Mouse (Mus musculus): ENCODE measurements around the gene Atp7b. TPM values are rescaled to one million over a fixed set of nuclear protein-coding genes. Genes with fewer than 3 reads are reported as not detected.

Atp7b gene
- polyA plus RNA-seq, 1 experiment from 2014 or later, result 2.6 TPM

DNA sequence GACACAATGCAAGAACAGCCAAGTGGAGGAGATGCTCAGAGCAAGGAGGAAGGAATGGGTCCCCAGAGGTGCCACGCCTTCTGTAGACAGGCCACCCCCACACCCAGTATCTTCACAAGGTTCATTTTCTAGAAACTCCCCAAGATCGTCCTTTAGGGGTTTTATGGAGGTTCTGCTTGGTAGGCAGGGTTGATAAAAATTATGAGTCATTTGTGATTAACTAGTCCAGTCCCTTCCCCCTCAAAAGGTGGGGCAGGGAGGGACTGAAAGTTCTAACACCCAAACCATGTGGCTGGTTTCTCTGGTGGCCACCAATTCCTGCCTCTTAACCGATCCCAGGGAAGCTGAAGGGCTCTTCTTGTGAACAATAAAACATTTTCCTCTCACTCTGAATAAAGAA lies 3.3 kb downstream of the Atp7b start:
- no peak overlapping the region for H3K9ac ChIP-seq (ENCODE audit: low read length)
- no peak overlapping the region for H3K4me3 ChIP-seq (ENCODE audit: low read length)
- no peak overlapping the region for H3K4me2 ChIP-seq (ENCODE audit: low read depth, low read length)
- peaks cover 18% of the 10 kb centered on the region for H3K27me3 ChIP-seq (ENCODE audit: control insufficient read depth, insufficient read depth, low read depth, low read length)
- H3K4me1 ChIP-seq (replicated peaks; ENCODE audit: control insufficient read depth, insufficient read depth, low read length), result 0 out of 2 replicates have a peak, but pooled peaks cover 5% of the 10 kb centered on the region
- no peaks in the 10 kb centered on the region for H3K36me3 ChIP-seq (ENCODE audit: control insufficient read depth, insufficient read depth, low read length)
- ATAC-seq (ENCODE audit: low read depth), result no peak
- no peak overlapping the region for H3K27ac ChIP-seq (ENCODE audit: low read length)
- no peaks in the 10 kb centered on the region for H3K9me3 ChIP-seq (ENCODE audit: control insufficient read depth, low read length)
- WGBS, result 68% methylated on average over 3 of the region's 3 CpGs

GRCm38 (mm10) chr8:22055492-22055877 lies 4.6 kb downstream of the Atp7b start:
- H3K9me3 ChIP-seq (ENCODE audit: control insufficient read depth, low read length), result no peaks in the 10 kb centered on the region
- H3K4me2 ChIP-seq (ENCODE audit: low read depth, low read length), result no peak overlapping the region
- no peak overlapping the region for H3K4me3 ChIP-seq (ENCODE audit: low read length)
- no peak for ATAC-seq (ENCODE audit: low read depth)
- no peak overlapping the region for H3K27ac ChIP-seq (ENCODE audit: low read length)
- H3K27me3 ChIP-seq (ENCODE audit: control insufficient read depth, insufficient read depth, low read depth, low read length), result peaks cover 18% of the 10 kb centered on the region
- no peak overlapping the region for H3K9ac ChIP-seq (ENCODE audit: low read length)
- 0 out of 2 replicates have a peak, but pooled peaks cover 2% of the 10 kb centered on the region for H3K4me1 ChIP-seq (replicated peaks; ENCODE audit: control insufficient read depth, insufficient read depth, low read length)
- 98% methylated on average over 2 of the region's 2 CpGs for WGBS
- no peaks in the 10 kb centered on the region for H3K36me3 ChIP-seq (ENCODE audit: control insufficient read depth, insufficient read depth, low read length)

- peak; percentile 76 for ATAC-seq (ENCODE audit: low read depth)
- Histone ChIP-seq H3K27ac (ENCODE audit: low read length) (no peak overlapping the region), H3K4me2 (ENCODE audit: low read depth, low read length) (no peak overlapping the region), H3K27me3 (ENCODE audit: control insufficient read depth, insufficient read depth, low read depth, low read length) (peaks cover 15% of the 10 kb centered on the region), H3K9ac (ENCODE audit: low read length) (no peak overlapping the region), H3K9me3 (ENCODE audit: control insufficient read depth, low read length) (no peaks in the 10 kb centered on the region), H3K4me1 (replicated peaks; ENCODE audit: control insufficient read depth, insufficient read depth, low read length) (0 out of 2 replicates have a peak, but pooled peaks cover 2% of the 10 kb centered on the region), H3K4me3 (ENCODE audit: low read length) (no peak overlapping the region), H3K36me3 (ENCODE audit: control insufficient read depth, insufficient read depth, low read length) (no peaks in the 10 kb centered on the region)
- 58% methylated on average over 12 of the region's 12 CpGs for WGBS
Observed at GRCm38 (mm10) chr8:22054674-22055491, 5.2 kb downstream of the Atp7b start.

GRCm38 (mm10) chr8:22047699-22048464 lies 12.2 kb downstream of the Atp7b start:
- no peak overlapping the region for H3K4me2 ChIP-seq (ENCODE audit: low read depth, low read length)
- H3K9ac ChIP-seq (ENCODE audit: low read length), result no peak overlapping the region
- no peaks in the 10 kb centered on the region for H3K9me3 ChIP-seq (ENCODE audit: control insufficient read depth, low read length)
- H3K27ac ChIP-seq (ENCODE audit: low read length), result no peak overlapping the region
- no peaks in the 10 kb centered on the region; the same call in 1 of the 2 replicates for H3K27me3 ChIP-seq (ENCODE audit: control insufficient read depth, insufficient read depth, low read depth, low read length)
- no peak overlapping the region for H3K4me3 ChIP-seq (ENCODE audit: low read length)
- 64% methylated on average over 2 of the region's 2 CpGs for WGBS
- H3K36me3 ChIP-seq (ENCODE audit: control insufficient read depth, insufficient read depth, low read length), result no peaks in the 10 kb centered on the region
- ATAC-seq (ENCODE audit: low read depth), result peak; percentile 57
- no peaks in the 10 kb centered on the region for H3K4me1 ChIP-seq (replicated peaks; ENCODE audit: control insufficient read depth, insufficient read depth, low read length)

- H3K4me2 ChIP-seq (ENCODE audit: low read depth, low read length), result no peak overlapping the region
- no peaks in the 10 kb centered on the region for H3K36me3 ChIP-seq (ENCODE audit: control insufficient read depth, insufficient read depth, low read length)
Observed at GRCm38 (mm10) chr8:22043706-22044105, 16.4 kb downstream of the Atp7b start.

DNA sequence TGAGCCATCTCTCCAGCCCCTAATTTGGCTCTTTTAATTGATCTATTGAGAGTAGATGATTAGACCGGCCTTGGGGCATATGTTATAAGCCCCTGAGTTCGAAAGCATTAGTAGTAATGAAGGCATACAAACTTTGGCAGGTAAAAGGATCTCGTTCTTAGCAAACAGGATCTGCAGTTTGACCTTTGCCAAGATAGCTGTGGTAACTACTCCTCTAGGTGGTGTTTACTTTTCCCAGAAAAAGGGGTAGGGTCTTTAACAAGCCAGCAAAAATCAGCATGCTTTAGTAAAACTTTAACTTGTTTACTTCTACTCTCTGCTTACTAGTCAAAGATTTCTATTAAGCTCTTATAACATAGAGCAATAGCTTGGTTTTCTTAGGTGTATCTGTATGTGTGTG lies 17.6 kb downstream of the Atp7b start:
- H3K9ac ChIP-seq (ENCODE audit: low read length), result no peak overlapping the region
- H3K4me3 ChIP-seq (ENCODE audit: low read length), result no peak overlapping the region
- H3K4me2 ChIP-seq (ENCODE audit: low read depth, low read length), result no peak overlapping the region
- no peak for ATAC-seq (ENCODE audit: low read depth)
- no peaks in the 10 kb centered on the region for H3K36me3 ChIP-seq (ENCODE audit: control insufficient read depth, insufficient read depth, low read length)
- no peak overlapping the region for H3K27ac ChIP-seq (ENCODE audit: low read length)
- 66% methylated on average over 3 of the region's 3 CpGs for WGBS
- no peaks in the 10 kb centered on the region for H3K9me3 ChIP-seq (ENCODE audit: control insufficient read depth, low read length)
- H3K4me1 ChIP-seq (replicated peaks; ENCODE audit: control insufficient read depth, insufficient read depth, low read length), result no peaks in the 10 kb centered on the region
- H3K27me3 ChIP-seq (ENCODE audit: control insufficient read depth, insufficient read depth, low read depth, low read length), result no peaks in the 10 kb centered on the region; the same call in 1 of the 2 replicates

More at GRCm38 (mm10) chr8:22043706-22044105, 16.4 kb downstream of the Atp7b start:
- no peak for ATAC-seq (ENCODE audit: low read depth)
- H3K9ac ChIP-seq (ENCODE audit: low read length), result no peak overlapping the region
- no peaks in the 10 kb centered on the region; the same call in 1 of the 2 replicates for H3K27me3 ChIP-seq (ENCODE audit: control insufficient read depth, insufficient read depth, low read depth, low read length)
- 22% methylated on average over 12 of the region's 12 CpGs for WGBS
- no peak overlapping the region for H3K4me3 ChIP-seq (ENCODE audit: low read length)
- no peaks in the 10 kb centered on the region for H3K4me1 ChIP-seq (replicated peaks; ENCODE audit: control insufficient read depth, insufficient read depth, low read length)
- no peak overlapping the region for H3K27ac ChIP-seq (ENCODE audit: low read length)
- no peaks in the 10 kb centered on the region for H3K9me3 ChIP-seq (ENCODE audit: control insufficient read depth, low read length)

- Histone ChIP-seq H3K36me3 (ENCODE audit: control insufficient read depth, insufficient read depth, low read length) (no peaks in the 10 kb centered on the region), H3K27ac (ENCODE audit: low read length) (no peak overlapping the region), H3K9ac (ENCODE audit: low read length) (no peak overlapping the region), H3K4me2 (ENCODE audit: low read depth, low read length) (no peak overlapping the region), H3K4me1 (replicated peaks; ENCODE audit: control insufficient read depth, insufficient read depth, low read length) (no peaks in the 10 kb centered on the region), H3K9me3 (ENCODE audit: control insufficient read depth, low read length) (no peaks in the 10 kb centered on the region), H3K4me3 (ENCODE audit: low read length) (no peak overlapping the region), H3K27me3 (ENCODE audit: control insufficient read depth, insufficient read depth, low read depth, low read length) (no peaks in the 10 kb centered on the region; the same call in 1 of the 2 replicates)
- no peak for ATAC-seq (ENCODE audit: low read depth)
- WGBS, result 51% methylated on average over 6 of the region's 6 CpGs
Observed at GRCm38 (mm10) chr8:22040153-22040509, 20.0 kb downstream of the Atp7b start.

- peak; percentile 86 for ATAC-seq (ENCODE audit: low read depth)
Observed at GRCm38 (mm10) chr8:22039468-22040152, 20.5 kb downstream of the Atp7b start.

DNA sequence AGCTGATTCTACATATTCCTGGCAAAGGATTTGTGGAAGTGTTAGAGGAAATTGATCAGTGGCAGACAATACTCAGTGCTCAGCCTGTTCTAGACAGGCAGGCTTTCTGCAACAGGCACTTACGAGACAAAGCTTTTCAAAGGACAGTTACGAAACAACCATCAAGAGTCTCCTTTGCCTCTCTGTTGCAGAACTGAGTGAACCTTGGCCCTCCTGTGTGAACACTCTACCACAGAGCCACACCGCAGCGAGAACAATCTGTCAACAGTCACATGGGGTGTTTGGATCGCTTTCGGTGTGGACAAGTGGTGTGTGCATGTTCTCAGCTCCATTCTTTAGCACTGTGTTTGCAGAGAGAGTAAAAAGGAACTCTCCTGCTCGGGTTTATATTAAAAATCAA lies 23.1 kb downstream of the Atp7b start:
- H3K27ac ChIP-seq (ENCODE audit: low read length), result peak overlapping the region; percentile 42
- no peak overlapping the region for H3K9ac ChIP-seq (ENCODE audit: low read length)
- no peaks in the 10 kb centered on the region for H3K4me1 ChIP-seq (replicated peaks; ENCODE audit: control insufficient read depth, insufficient read depth, low read length)
- no peak overlapping the region for H3K4me2 ChIP-seq (ENCODE audit: low read depth, low read length)
- H3K4me3 ChIP-seq (ENCODE audit: low read length), result no peak overlapping the region
- no peaks in the 10 kb centered on the region; the same call in 1 of the 2 replicates for H3K27me3 ChIP-seq (ENCODE audit: control insufficient read depth, insufficient read depth, low read depth, low read length)
- 35% methylated on average over 7 of the region's 7 CpGs for whole genome bisulfite sequencing
- peak; percentile 68 for ATAC-seq (ENCODE audit: low read depth)
- H3K36me3 ChIP-seq (ENCODE audit: control insufficient read depth, insufficient read depth, low read length), result no peaks in the 10 kb centered on the region
- H3K9me3 ChIP-seq (ENCODE audit: control insufficient read depth, low read length), result no peaks in the 10 kb centered on the region

More at GRCm38 (mm10) chr8:22039468-22040152, 20.5 kb downstream of the Atp7b start:
- no peaks in the 10 kb centered on the region for H3K4me1 ChIP-seq (replicated peaks; ENCODE audit: control insufficient read depth, insufficient read depth, low read length)
- peak overlapping the region; percentile 17; the same call in 1 of the 2 replicates for H3K9ac ChIP-seq (ENCODE audit: low read length)
- H3K4me2 ChIP-seq (ENCODE audit: low read depth, low read length), result peak overlapping the region; percentile 38
- H3K4me3 ChIP-seq (ENCODE audit: low read length), result peak overlapping the region; percentile 36
- H3K27ac ChIP-seq (ENCODE audit: low read length), result 0 out of 2 replicates have a peak overlapping the region, but pooled peaks have one; percentile 1
- no peaks in the 10 kb centered on the region for H3K36me3 ChIP-seq (ENCODE audit: control insufficient read depth, insufficient read depth, low read length)
- no peaks in the 10 kb centered on the region for H3K9me3 ChIP-seq (ENCODE audit: control insufficient read depth, low read length)
- no peaks in the 10 kb centered on the region; the same call in 1 of the 2 replicates for H3K27me3 ChIP-seq (ENCODE audit: control insufficient read depth, insufficient read depth, low read depth, low read length)
- 16% methylated on average over 15 of the region's 15 CpGs for WGBS
